Mouse (Mus musculus): ENCODE measurements at regions not wholly inside any gene's neighbourhood (a gene's known extent, or its start where the extent isn't known, plus 50 kb on each side); places are given as distances from the start of the nearest gene placed in this dataset.

DNA sequence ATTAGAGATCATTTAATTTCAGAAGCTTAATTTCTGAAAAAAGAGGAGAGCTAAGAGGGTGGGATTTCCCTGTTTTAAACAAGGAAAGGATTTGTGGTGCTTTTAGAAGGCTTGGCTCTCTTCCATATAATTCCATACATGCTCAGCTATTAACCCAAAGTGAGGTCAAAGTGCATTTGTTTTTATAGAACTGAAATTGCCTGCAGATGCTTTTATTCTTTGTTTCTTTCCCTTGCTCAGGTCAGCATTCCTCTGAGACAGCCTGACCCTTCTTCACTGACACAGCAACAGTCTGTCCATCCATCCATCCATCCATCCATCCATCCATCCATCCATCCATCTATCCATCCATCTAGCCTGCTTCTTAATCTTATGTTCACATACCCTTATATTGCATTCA lies 82.0 kb upstream of the Cdkn2b start:
- no peak for TF ChIP-seq CTCF (IDR thresholded peaks at IDR 0.05; ENCODE audit: low read depth, low read length)
- no peak for TF ChIP-seq POLR2A (IDR thresholded peaks at IDR 0.05; ENCODE audit: extremely low read depth, insufficient read depth, low read length)

All from liver, adult 2 months (tissue).